Comparison of ENCODE assay signal across 9 mouse cellular contexts in genomic region chr8:127499720-127500114, GRCm38 (mm10).
DNase-seq lines count a peak whose midpoint lies in the region; ATAC-seq lines count a peak whose summit lies in the region.
"Had no signal": no experiment of that assay in that cellular context is flagged by ENCODE, and none has a peak within 500 bp of the region (broad histone marks: within the 10 kb centered on the region; RNA-seq: fewer than 3 reads in every experiment).

No protein-coding gene starts in this region.

- 0 out of 2 replicates have a peak overlapping the region, but pooled peaks have one; percentile 5 for H3K9ac ChIP-seq in lung, embryonic 16.5 days (ENCODE audit: low read length)
- H3K9ac ChIP-seq in forebrain, embryonic 12.5 days, result no peak overlapping the region
- no peak overlapping the region for H3K9ac ChIP-seq in intestine, embryonic 16.5 days (ENCODE audit: low read depth, low read length)
- no peak overlapping the region for H3K9ac ChIP-seq in neural tube, embryonic 14.5 days (replicated peaks; ENCODE audit: low read depth, low read length)

- no peaks in the 10 kb centered on the region for H3K9me3 ChIP-seq in lung, embryonic 16.5 days (ENCODE audit: control insufficient read depth, low read length)
- H3K9me3 ChIP-seq in forebrain, embryonic 12.5 days, result no peaks in the 10 kb centered on the region
- no peaks in the 10 kb centered on the region for H3K9me3 ChIP-seq in intestine, embryonic 16.5 days (ENCODE audit: control insufficient read depth, low read length)
- no peaks in the 10 kb centered on the region for H3K9me3 ChIP-seq in neural tube, embryonic 14.5 days (ENCODE audit: control insufficient read depth, low read length)

- intact Hi-C loops in left cerebral cortex, postnatal 10 days (cut with DNase I), result no loop called here

- no peak for ATAC-seq in lung, embryonic 16.5 days (ENCODE audit: low read depth)
- peak; percentile 9; the same call in 1 of the 2 replicates for ATAC-seq in forebrain, embryonic 12.5 days (ENCODE audit: low FRiP score)
- no peak for ATAC-seq in intestine, embryonic 16.5 days
- ATAC-seq in neural tube, embryonic 14.5 days (ENCODE audit: low read depth), result no peak

- no peak for DNase-seq in lung, postnatal 10 days
- DNase-seq in left cerebral cortex, postnatal 10 days (ENCODE audit: extremely low spot score in 1 of 2, low spot score in 2 of 2), result no peak
- DNase-seq in layer of hippocampus, postnatal 36 days, result no peak
- DNase-seq in Muller cell, postnatal 12 days (ENCODE audit: inconsistent ontology term), result no peak
- DNase-seq: lung, postnatal 4 days had no signal

- H3K4me1 ChIP-seq in lung, embryonic 16.5 days (replicated peaks; ENCODE audit: control insufficient read depth, insufficient read depth, low read length), result no peaks in the 10 kb centered on the region
- H3K4me1 ChIP-seq in forebrain, embryonic 12.5 days, result peaks cover 37% of the 10 kb centered on the region
- peaks cover 3% of the 10 kb centered on the region; the same call in 1 of the 2 replicates for H3K4me1 ChIP-seq in intestine, embryonic 16.5 days (ENCODE audit: control insufficient read depth, insufficient read depth, low read length)
- H3K4me1 ChIP-seq in neural tube, embryonic 14.5 days (ENCODE audit: control insufficient read depth, insufficient read depth, low read length), result peaks cover 17% of the 10 kb centered on the region

- H3K36me3 ChIP-seq in lung, embryonic 16.5 days (ENCODE audit: control insufficient read depth, insufficient read depth, low read length), result no peaks in the 10 kb centered on the region
- H3K36me3 ChIP-seq in forebrain, embryonic 12.5 days (replicated peaks), result no peaks in the 10 kb centered on the region
- H3K36me3 ChIP-seq in intestine, embryonic 16.5 days (ENCODE audit: control insufficient read depth, insufficient read depth, low read length), result no peaks in the 10 kb centered on the region
- H3K36me3 ChIP-seq in neural tube, embryonic 14.5 days (ENCODE audit: control insufficient read depth, insufficient read depth, low read length), result no peaks in the 10 kb centered on the region

- WGBS in lung, embryonic 16.5 days, result 63% methylated on average over 13 of the region's 13 CpGs
- 60% methylated on average over 13 of the region's 13 CpGs for WGBS in forebrain, embryonic 12.5 days
- 54% methylated on average over 13 of the region's 13 CpGs for WGBS in intestine, embryonic 16.5 days
- 48% methylated on average over 13 of the region's 13 CpGs for WGBS in neural tube, embryonic 14.5 days

- H3K27ac ChIP-seq in lung, embryonic 16.5 days (ENCODE audit: low read length), result no peak overlapping the region
- H3K27ac ChIP-seq in forebrain, embryonic 12.5 days, result peak overlapping the region; percentile 70
- no peak overlapping the region for H3K27ac ChIP-seq in intestine, embryonic 16.5 days (ENCODE audit: low read length)
- H3K27ac ChIP-seq in neural tube, embryonic 14.5 days (ENCODE audit: low read depth, low read length), result peak overlapping the region; percentile 45; the same call in 1 of the 2 replicates

- H3K4me3 ChIP-seq in lung, embryonic 16.5 days (ENCODE audit: low read length), result peak overlapping the region; percentile 19
- no peak overlapping the region for H3K4me3 ChIP-seq in forebrain, embryonic 12.5 days (replicated peaks)
- peak overlapping the region; percentile 2; the same call in 1 of the 2 replicates for H3K4me3 ChIP-seq in intestine, embryonic 16.5 days (ENCODE audit: low read length)
- no peak overlapping the region for H3K4me3 ChIP-seq in neural tube, embryonic 14.5 days (ENCODE audit: low read depth, low read length)

- H3K27me3 ChIP-seq in lung, embryonic 16.5 days (ENCODE audit: control insufficient read depth, insufficient read depth, low read depth, low read length), result no peaks in the 10 kb centered on the region
- no peaks in the 10 kb centered on the region for H3K27me3 ChIP-seq in forebrain, embryonic 12.5 days
- H3K27me3 ChIP-seq in intestine, embryonic 16.5 days (replicated peaks; ENCODE audit: control insufficient read depth, insufficient read depth, low read length), result no peaks in the 10 kb centered on the region
- H3K27me3 ChIP-seq in neural tube, embryonic 14.5 days (ENCODE audit: control insufficient read depth, insufficient read depth, low read length), result no peaks in the 10 kb centered on the region

- H3K4me2 ChIP-seq in lung, embryonic 16.5 days (ENCODE audit: low read depth, low read length), result peak overlapping the region; percentile 37
- H3K4me2 ChIP-seq in forebrain, embryonic 12.5 days, result peak overlapping the region; percentile 15
- H3K4me2 ChIP-seq in intestine, embryonic 16.5 days (ENCODE audit: low read depth, low read length), result peak overlapping the region; percentile 46
- H3K4me2 ChIP-seq in neural tube, embryonic 14.5 days (ENCODE audit: low read depth, low read length), result peak overlapping the region; percentile 11; the same call in 1 of the 2 replicates

Comparison
In these comparisons a context has a peak if more than half of its experiments do, and no peak if none do; other contexts are left out.
1. H3K27ac ChIP-seq: peak in forebrain, embryonic 12.5 days (single experiment) and neural tube, embryonic 14.5 days (single experiment); none in lung, embryonic 16.5 days (single experiment) and intestine, embryonic 16.5 days (single experiment).
2. H3K4me3 ChIP-seq: peak in lung, embryonic 16.5 days (single experiment) and intestine, embryonic 16.5 days (single experiment); none in forebrain, embryonic 12.5 days (single experiment) and neural tube, embryonic 14.5 days (single experiment).
3. Peak in every context shown above with its lines, with median percentiles within 50 percentile points of each other: H3K4me2 ChIP-seq.